In genomic region chr12:81862351-81862802, GRCm38 (mm10) we compare ENCODE assay signal across 8 mouse cellular contexts. TPM values are rescaled to one million over a fixed set of nuclear protein-coding genes. Genes with fewer than 3 reads are reported as not detected.
DNase-seq lines count a peak whose midpoint lies in the region; ATAC-seq and TF ChIP-seq lines count a peak whose summit lies in the region.

No protein-coding gene starts in this region.

- no peaks in the 10 kb centered on the region for H3K9me3 ChIP-seq in hindbrain, postnatal 0 days (ENCODE audit: low read length)
- no peaks in the 10 kb centered on the region for H3K9me3 ChIP-seq in stomach, embryonic 14.5 days (ENCODE audit: control insufficient read depth, low read depth, low read length)

- peak overlapping the region; percentile 2 for H3K4me3 ChIP-seq in thymus, adult 2 months (ENCODE audit: control insufficient read depth, insufficient read depth, low read length)
- H3K4me3 ChIP-seq in hindbrain, postnatal 0 days (ENCODE audit: low read length), result peak overlapping the region; percentile 99
- H3K4me3 ChIP-seq in stomach, embryonic 14.5 days (ENCODE audit: low read depth, low read length), result peak overlapping the region; percentile 77; the same call in 1 of the 2 replicates

- peak overlapping the region; percentile 30; the same call in 1 of the 2 replicates for H3K27ac ChIP-seq in thymus, adult 2 months (ENCODE audit: control insufficient read depth, insufficient read depth, low read length)
- 0 out of 2 replicates have a peak overlapping the region, but pooled peaks have one; percentile 15 for H3K27ac ChIP-seq in hindbrain, postnatal 0 days
- no peak overlapping the region for H3K27ac ChIP-seq in stomach, embryonic 14.5 days (ENCODE audit: low read length)

- peak overlapping the region; percentile 71 for H3K4me2 ChIP-seq in hindbrain, postnatal 0 days (ENCODE audit: low read depth, low read length)
- peak overlapping the region; percentile 49 for H3K4me2 ChIP-seq in stomach, embryonic 14.5 days (replicated peaks; ENCODE audit: low read depth, low read length)

- H3K4me1 ChIP-seq in thymus, adult 2 months (replicated peaks; ENCODE audit: control insufficient read depth, insufficient read depth, low read length), result peaks cover 34% of the 10 kb centered on the region
- peaks cover 20% of the 10 kb centered on the region for H3K4me1 ChIP-seq in hindbrain, postnatal 0 days (ENCODE audit: insufficient read depth, low read length)
- peaks cover 25% of the 10 kb centered on the region for H3K4me1 ChIP-seq in stomach, embryonic 14.5 days (ENCODE audit: control insufficient read depth, insufficient read depth, low read length)

- no peaks in the 10 kb centered on the region for H3K27me3 ChIP-seq in thymus, adult 2 months (ENCODE audit: control insufficient read depth, insufficient read depth, low read length)
- H3K27me3 ChIP-seq in hindbrain, postnatal 0 days (ENCODE audit: insufficient read depth, low read length), result no peaks in the 10 kb centered on the region
- no peaks in the 10 kb centered on the region for H3K27me3 ChIP-seq in stomach, embryonic 14.5 days (ENCODE audit: control insufficient read depth, insufficient read depth, low read length)

- 28% methylated on average over 8 of the region's 8 CpGs for WGBS in thymus, adult 2 months
- WGBS in hindbrain, postnatal 0 days, result 32% methylated on average over 8 of the region's 8 CpGs
- whole genome bisulfite sequencing in stomach, embryonic 14.5 days, result 36% methylated on average over 8 of the region's 8 CpGs

- intact Hi-C loops in left cerebral cortex, postnatal 25 days (cut with DNase I), result loop anchor here (5.0 kb wide), 1 partner anchor 65 kb away; no protein-coding TSS in a partner anchor

- DNase-seq in thymus, adult 2 months, result peak; percentile 19
- DNase-seq in thymus, postnatal 10 days (ENCODE audit: low spot score in 2 of 2), result no peak
- DNase-seq in gastrocnemius, postnatal 10 days, result peak; percentile 10
- no peak for DNase-seq in hindbrain, postnatal 0 days (ENCODE audit: low spot score)
- DNase-seq in lung, postnatal 4 days, result peak; percentile 40 to 43
- DNase-seq in ovary, adult 18-20 months (ENCODE audit: low spot score), result no peak
- no peak for DNase-seq in left cerebral cortex, postnatal 25 days (ENCODE audit: low spot score in 2 of 2)

- peak overlapping the region; percentile 2; the same call in 1 of the 2 replicates for H3K9ac ChIP-seq in hindbrain, postnatal 0 days (replicated peaks; ENCODE audit: low read length)
- H3K9ac ChIP-seq in stomach, embryonic 14.5 days (replicated peaks; ENCODE audit: low read depth, low read length), result 0 out of 2 replicates have a peak overlapping the region, but pooled peaks have one; percentile 18

- TF ChIP-seq CTCF in thymus, adult 2 months (IDR thresholded peaks at IDR 0.05; ENCODE audit: borderline replicate concordance, control insufficient read depth, extremely low read depth, insufficient read depth, low read length, poor library complexity), result no peak
- no peak for TF ChIP-seq CTCF in hindbrain, postnatal 0 days (IDR thresholded peaks at IDR 0.05; ENCODE audit: low read depth)

- ATAC-seq in hindbrain, postnatal 0 days, result no peak
- ATAC-seq in stomach, embryonic 14.5 days (ENCODE audit: insufficient number of reproducible peaks, insufficient read depth, low FRiP score, low read depth), result no peak

- no peak for TF ChIP-seq POLR2A in thymus, adult 2 months (IDR thresholded peaks at IDR 0.05; ENCODE audit: control insufficient read depth, extremely low read depth, insufficient read depth, low read length, poor library complexity)

- no peaks in the 10 kb centered on the region for H3K36me3 ChIP-seq in thymus, adult 2 months (ENCODE audit: control insufficient read depth, insufficient read depth, low read length)
- H3K36me3 ChIP-seq in hindbrain, postnatal 0 days (ENCODE audit: insufficient read depth, low read length), result no peaks in the 10 kb centered on the region
- H3K36me3 ChIP-seq in stomach, embryonic 14.5 days (ENCODE audit: control insufficient read depth, insufficient read depth, low read length), result no peaks in the 10 kb centered on the region

RNA-seq across cellular contexts. Expression of gene Pcnx, which starts 2.6 kb away (rescaled TPM):
- polyA plus RNA-seq in thymus, adult 2 months (2012; rRNA removed), result 49.0 and 56.8 TPM in 2 replicates
- total RNA-seq in gastrocnemius, postnatal 10 days (2021), result 10 to 100 TPM; 48.3 to 49.1 TPM
- 37.6 and 42.4 TPM in 2 replicates for total RNA-seq in hindbrain, postnatal 0 days (2014; rRNA removed)
- 4.7 and 7.8 TPM in 2 replicates for polyA plus RNA-seq in hindbrain, postnatal 0 days (2015; fragmentation: Nextera tagmentation; extraction: Ambion mirVana)
- polyA plus RNA-seq in stomach, embryonic 14.5 days (2014; fragmentation: Nextera tagmentation; extraction: Ambion mirVana), result 17.4 and 22.6 TPM in 2 replicates
- total RNA-seq in left cerebral cortex, postnatal 25 days (2021), result 10 to 100 TPM; 91.5 to 99.8 TPM

Comparison
In these comparisons a context has a peak if more than half of its experiments do, and no peak if none do; other contexts are left out.
1. DNase-seq: peak in thymus, adult 2 months (single experiment), gastrocnemius, postnatal 10 days (single experiment) and lung, postnatal 4 days (2 of 2); none in thymus, postnatal 10 days (0 of 2), hindbrain, postnatal 0 days (single experiment), ovary, adult 18-20 months (single experiment) and left cerebral cortex, postnatal 25 days (0 of 2).
2. H3K4me3 ChIP-seq: peak in every context shown above with its lines; median percentile 99 in hindbrain, postnatal 0 days; 77 in stomach, embryonic 14.5 days; 2 in thymus, adult 2 months.